Mouse (Mus musculus) cortical plate, adult 2 months (tissue): ENCODE data around the gene Stk39.

Experiments
- CTCF ChIP-seq: fragments of 200-500 bp; IDR thresholded peaks from 2 replicates; pipeline ENCODE4 v1.5.1; 2011; ENCODE audit warnings: mild to moderate bottlenecking, control low read depth, low read length; ENCODE audit not compliant: insufficient read depth; ENCODE audit errors: extremely low read depth
- POLR2A ChIP-seq: fragments of 200-500 bp; IDR thresholded peaks from 2 replicates; pipeline ENCODE4 v1.6.1; 2011; ENCODE audit warnings: mild to moderate bottlenecking, low read length, control low read depth; ENCODE audit not compliant: insufficient read depth; ENCODE audit errors: extremely low read depth

DNA sequence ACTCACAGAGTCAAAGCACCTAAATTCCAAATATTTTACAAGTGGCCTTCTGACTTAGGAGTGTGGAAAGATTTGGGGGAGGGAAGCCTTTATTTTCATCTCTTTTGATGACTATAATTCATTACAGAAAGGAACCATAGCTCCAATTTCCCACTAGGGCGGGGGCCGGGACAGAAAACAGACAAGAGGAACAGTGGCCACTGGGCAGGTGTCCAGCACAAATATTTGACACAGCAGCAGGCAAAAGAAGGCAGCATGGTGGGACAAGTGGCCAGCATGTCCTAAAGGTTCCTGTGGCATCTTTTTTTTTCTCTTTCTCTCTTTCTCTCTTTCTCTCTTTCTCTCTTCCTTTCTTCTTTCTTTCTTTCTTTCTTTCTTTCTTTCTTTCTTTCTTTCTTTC is 154.6 kb downstream of the Stk39 start:
- no peak for TF ChIP-seq POLR2A
- TF ChIP-seq CTCF, result no peak
